Mouse (Mus musculus): ENCODE results near the gene Gfod2.
A peak's percentile ranks its signal among the peaks of the same experiment; 100 is the strongest.

Gene Gfod2

DNA sequence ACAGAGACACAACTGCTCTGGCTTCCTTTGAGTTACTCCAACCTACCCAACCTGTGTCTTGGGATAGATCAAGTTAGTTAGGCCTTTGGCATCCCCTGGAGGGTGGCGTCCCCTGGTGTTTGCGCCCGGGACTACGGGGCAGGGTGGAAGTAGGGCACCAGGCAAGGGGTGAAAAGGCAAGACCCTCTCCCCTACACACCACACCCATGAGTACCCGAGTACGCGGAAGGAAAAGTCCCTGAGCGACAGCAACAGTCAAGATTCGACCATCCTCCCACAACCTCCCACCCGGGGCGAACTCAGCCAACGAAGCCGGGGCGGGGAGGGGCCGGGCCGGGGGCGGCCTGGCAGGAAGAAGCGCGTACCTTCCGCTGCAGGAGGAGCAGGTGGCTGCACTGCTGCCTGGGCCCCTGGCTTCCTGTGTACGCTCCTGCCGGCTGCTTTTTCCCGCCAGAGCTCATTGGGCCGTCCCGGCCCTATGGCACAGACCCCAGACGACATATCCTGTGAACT, 72.6 kb downstream of the Gfod2 start, which contains the start of gene Carmil2:
Gene Carmil2 (plus strand): TSS at position 479 of the 513 bp plus-strand sequence.
- DNase-seq (ENCODE audit: low read depth, low spot score) = peak; percentile 85

DNA sequence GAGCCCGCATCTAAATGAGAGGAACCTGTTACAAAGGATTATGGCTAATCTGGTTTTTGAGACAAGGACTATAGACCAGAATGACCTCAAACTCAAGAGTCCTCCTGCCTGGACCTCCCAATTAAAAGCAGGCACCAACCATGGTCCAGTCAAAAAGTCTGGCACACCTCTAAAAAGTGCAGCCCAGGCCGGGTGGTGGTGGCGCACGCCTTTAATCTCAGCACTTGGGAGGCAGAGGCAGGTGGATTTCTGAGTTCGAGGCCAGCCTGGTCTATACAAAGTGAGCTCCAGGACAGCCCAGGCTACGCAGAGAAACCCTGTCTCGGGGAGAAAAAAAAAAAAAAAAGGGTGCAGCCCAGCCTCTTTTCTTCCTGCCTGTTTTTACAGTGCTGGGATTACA, 73.1 kb downstream of the Gfod2 start:
- DNase-seq (ENCODE audit: low read depth, low spot score) = no peak

- no peak for DNase-seq (ENCODE audit: low read depth, low spot score)
Measured at GRCm38 (mm10) chr8:105677891-105678290, 80.6 kb downstream of the Gfod2 start.

Measured in ES-CJ7 (cell line).